Mouse (Mus musculus) neural tube, embryonic 11.5 days (tissue): ENCODE measurements at regions not wholly inside any gene's neighbourhood (a gene's known extent, or its start where the extent isn't known, plus 50 kb on each side); places are given as distances from the start of the nearest gene placed in this dataset.

Experiments used
- ATAC-seq: fragments of 200-750 bp; cut with Nextera tagmentation; 2 replicates; pipeline ENCODE4 v1.8.0; 2017; ENCODE audit warnings: moderate number of reproducible peaks, mild to moderate bottlenecking, moderate TSS enrichment, moderate library complexity; ENCODE audit not compliant: insufficient read depth, low FRiP score, low TSS enrichment
- DNase-seq: peaks from one replicate; pipeline ENCODE4 v3.0.0-alpha.2; 2015; ENCODE audit warnings: low spot score
- H3K27ac ChIP-seq: fragments of 300-500 bp; sonication (generic); 2 replicates; pipeline ENCODE4 v1.5.1; 2014; ENCODE audit warnings: low read depth, mild to moderate bottlenecking, low read length
- H3K27me3 ChIP-seq: fragments of 300-500 bp; sonication (generic); 2 replicates; pipeline ENCODE4 v1.6.1; 2014; ENCODE audit warnings: mild to moderate bottlenecking, low read length, mixed read lengths; ENCODE audit not compliant: control insufficient read depth, insufficient read depth
- H3K36me3 ChIP-seq: fragments of 300-500 bp; sonication (generic); 2 replicates; pipeline ENCODE4 v1.6.1; 2014; ENCODE audit warnings: mild to moderate bottlenecking, low read length, moderate library complexity, mixed read lengths; ENCODE audit not compliant: control insufficient read depth, insufficient read depth
- H3K4me1 ChIP-seq: fragments of 300-500 bp; sonication (generic); 2 replicates; pipeline ENCODE4 v1.6.1; 2014; ENCODE audit warnings: low read length, mixed read lengths; ENCODE audit not compliant: control insufficient read depth, insufficient read depth
- H3K4me2 ChIP-seq: fragments of 300-500 bp; sonication (generic); 2 replicates; pipeline ENCODE4 v1.6.1; 2014; ENCODE audit warnings: low read depth, mild to moderate bottlenecking, moderate library complexity
- H3K4me3 ChIP-seq: fragments of 300-500 bp; sonication (generic); 2 replicates; pipeline ENCODE4 v1.5.1; 2014; ENCODE audit warnings: low read depth, low read length
- H3K9ac ChIP-seq: fragments of 300-500 bp; sonication (generic); 2 replicates; pipeline ENCODE4 v1.6.1; 2014; ENCODE audit warnings: mild to moderate bottlenecking, low read length
- H3K9me3 ChIP-seq: fragments of 300-500 bp; sonication (generic); 2 replicates; pipeline ENCODE4 v1.6.1; 2016; ENCODE audit warnings: low read length; ENCODE audit not compliant: control insufficient read depth
- WGBS: fragments of 180-500 bp; shearing (Covaris S2); extraction: QIAGEN DNeasy Blood & Tissue Kit; methylation state at CpG from one replicate; pipeline ENCODE4 v1.1.7; 2014; 5-methylcytosine and 5-hydroxymethylcytosine counted together

GRCm38 (mm10) chr5:125915857-125916256 lies 384.3 kb downstream of the Tmem132b start:
- no peak overlapping the region for H3K4me3 ChIP-seq
- WGBS, result 88% methylated on average over 4 of the region's 4 CpGs
- no peak overlapping the region for H3K4me2 ChIP-seq
- H3K36me3 ChIP-seq, result no peaks in the 10 kb centered on the region
- no peaks in the 10 kb centered on the region for H3K4me1 ChIP-seq
- H3K9me3 ChIP-seq, result no peaks in the 10 kb centered on the region
- H3K27me3 ChIP-seq, result no peaks in the 10 kb centered on the region
- H3K9ac ChIP-seq, result no peak overlapping the region
- no peak for ATAC-seq
- DNase-seq, result no peak
- H3K27ac ChIP-seq, result no peak overlapping the region

GRCm38 (mm10) chr5:125920965-125921364 lies 389.4 kb downstream of the Tmem132b start:
- DNase-seq, result no peak
- Histone ChIP-seq H3K36me3 (no peaks in the 10 kb centered on the region), H3K9ac (no peak overlapping the region), H3K27me3 (peaks cover 8% of the 10 kb centered on the region; the same call in 1 of the 2 replicates), H3K9me3 (no peaks in the 10 kb centered on the region), H3K4me3 (no peak overlapping the region), H3K4me2 (no peak overlapping the region), H3K4me1 (no peaks in the 10 kb centered on the region), H3K27ac (no peak overlapping the region)
- 37% methylated on average over 11 of the region's 11 CpGs for WGBS
- no peak for ATAC-seq

DNA sequence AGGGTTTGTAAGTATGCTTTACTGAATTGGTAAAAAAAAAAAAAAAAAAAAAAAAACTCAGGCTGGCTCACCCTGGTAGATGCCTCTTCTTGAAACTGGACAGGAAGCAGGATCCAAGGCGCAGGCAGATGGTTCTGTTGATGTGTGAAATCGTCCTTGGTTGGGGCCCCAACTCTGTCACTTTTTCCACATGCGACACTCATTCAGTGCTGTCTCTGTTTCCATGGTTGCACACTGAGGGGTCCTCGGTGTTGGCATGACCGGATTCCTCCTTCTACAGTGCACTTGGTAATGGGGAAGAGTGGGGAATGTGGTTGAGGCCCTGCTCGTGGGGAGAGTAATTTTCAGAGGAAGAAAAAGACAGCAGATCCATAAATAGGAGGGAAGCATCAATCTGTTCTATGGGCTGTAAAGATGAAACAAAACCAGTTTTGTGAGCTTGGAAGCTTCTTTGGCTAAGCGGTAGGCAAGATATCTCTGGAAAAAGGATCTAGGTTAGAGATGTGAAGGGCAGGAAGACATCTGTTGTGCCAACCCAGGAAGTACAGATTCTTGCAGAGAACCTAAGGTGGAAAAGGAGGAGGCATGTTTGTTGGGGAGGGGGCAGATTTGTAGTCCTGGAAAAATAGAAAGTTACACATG lies 394.4 kb downstream of the Tmem132b start:
- peaks cover 12% of the 10 kb centered on the region; the same call in 1 of the 2 replicates for H3K27me3 ChIP-seq
- H3K4me2 ChIP-seq, result no peak overlapping the region
- WGBS, result 54% methylated on average over 7 of the region's 7 CpGs
- no peak overlapping the region for H3K27ac ChIP-seq
- no peaks in the 10 kb centered on the region for H3K4me1 ChIP-seq
- DNase-seq, result peak; percentile 30
- H3K36me3 ChIP-seq, result no peaks in the 10 kb centered on the region
- no peaks in the 10 kb centered on the region for H3K9me3 ChIP-seq
- no peak for ATAC-seq
- no peak overlapping the region for H3K4me3 ChIP-seq
- no peak overlapping the region for H3K9ac ChIP-seq

- no peak overlapping the region for H3K9ac ChIP-seq
- 0 out of 2 replicates have a peak, but pooled peaks cover under 1% of the 10 kb centered on the region for H3K27me3 ChIP-seq
- DNase-seq (no peak), ATAC-seq (no peak)
- no peak overlapping the region for H3K4me2 ChIP-seq
- no peak overlapping the region for H3K27ac ChIP-seq
- H3K4me3 ChIP-seq, result no peak overlapping the region
- H3K36me3 ChIP-seq, result no peaks in the 10 kb centered on the region
- H3K4me1 ChIP-seq, result no peaks in the 10 kb centered on the region
- WGBS, result 90% methylated on average over 4 of the region's 4 CpGs
- no peaks in the 10 kb centered on the region for H3K9me3 ChIP-seq
Measured at GRCm38 (mm10) chr5:125931502-125931901, 399.9 kb downstream of the Tmem132b start.

- ATAC-seq (no peak), DNase-seq (no peak)
- H3K4me1 ChIP-seq, result no peaks in the 10 kb centered on the region
- WGBS, result 85% methylated on average over 3 of the region's 3 CpGs
- no peak overlapping the region for H3K4me2 ChIP-seq
- no peaks in the 10 kb centered on the region for H3K9me3 ChIP-seq
- H3K27me3 ChIP-seq, result no peaks in the 10 kb centered on the region
- no peak overlapping the region for H3K4me3 ChIP-seq
- H3K9ac ChIP-seq, result no peak overlapping the region
- H3K27ac ChIP-seq, result no peak overlapping the region
- no peaks in the 10 kb centered on the region for H3K36me3 ChIP-seq
Measured at GRCm38 (mm10) chr5:125939416-125939815, 407.8 kb downstream of the Tmem132b start.

DNA sequence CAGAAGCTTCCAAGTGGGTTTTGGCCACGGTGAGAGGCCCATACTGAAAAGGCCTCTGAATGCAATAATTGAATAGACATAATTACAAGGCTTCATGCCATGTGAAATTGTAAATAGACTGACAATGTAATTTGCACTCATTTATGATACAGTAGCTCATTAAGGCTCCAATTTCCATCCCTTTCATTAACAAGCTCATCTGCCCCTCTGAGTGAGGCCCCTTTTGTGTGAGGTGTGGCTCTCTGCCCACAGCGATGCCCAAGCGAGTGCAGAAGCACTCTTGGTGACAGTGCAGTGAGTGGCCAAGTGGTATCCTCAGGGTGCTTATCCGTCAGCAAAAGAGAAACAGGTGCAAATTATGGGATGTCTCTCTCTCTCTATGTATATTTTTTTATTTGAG lies 415.2 kb downstream of the Tmem132b start:
- no peak overlapping the region for H3K27ac ChIP-seq
- WGBS, result 82% methylated on average over 4 of the region's 4 CpGs

GRCm38 (mm10) chr5:125951641-125952040 lies 420.1 kb downstream of the Tmem132b start:
- Histone ChIP-seq H3K9me3 (no peaks in the 10 kb centered on the region), H3K9ac (no peak overlapping the region), H3K4me3 (no peak overlapping the region), H3K36me3 (no peaks in the 10 kb centered on the region), H3K4me2 (no peak overlapping the region), H3K27me3 (no peaks in the 10 kb centered on the region), H3K27ac (no peak overlapping the region), H3K4me1 (no peaks in the 10 kb centered on the region)
- no peak for DNase-seq
- ATAC-seq, result no peak
- 59% methylated on average over 6 of the region's 6 CpGs for WGBS

More for the DNA sequence above, 415.2 kb downstream of the Tmem132b start:
- Histone ChIP-seq H3K4me3 (no peak overlapping the region), H3K4me1 (no peaks in the 10 kb centered on the region), H3K4me2 (no peak overlapping the region), H3K9me3 (no peaks in the 10 kb centered on the region), H3K36me3 (no peaks in the 10 kb centered on the region), H3K27me3 (no peaks in the 10 kb centered on the region), H3K9ac (no peak overlapping the region)
- DNase-seq (no peak), ATAC-seq (no peak)

DNA sequence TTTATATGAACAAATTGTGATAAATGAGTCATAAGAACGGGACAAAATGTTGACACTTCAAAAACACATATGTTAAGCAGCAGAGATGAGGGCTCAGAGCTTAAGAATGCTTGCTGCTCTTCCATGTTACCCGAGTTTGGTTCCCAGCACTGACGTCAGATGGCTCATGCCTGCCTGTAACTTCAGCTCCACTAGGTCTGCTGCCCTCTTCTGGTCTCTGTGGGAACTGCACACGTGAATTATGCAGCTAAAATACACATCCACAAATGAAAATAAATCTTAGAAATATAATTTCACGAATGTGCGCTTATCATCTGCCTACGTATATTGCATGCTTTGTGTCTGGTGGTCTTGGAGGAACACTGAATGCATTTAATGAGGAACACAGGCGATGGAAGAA lies 432.5 kb downstream of the Tmem132b start:
- ATAC-seq, result no peak
- no peak overlapping the region for H3K9ac ChIP-seq
- H3K27me3 ChIP-seq, result no peaks in the 10 kb centered on the region
- H3K27ac ChIP-seq, result no peak overlapping the region
- H3K36me3 ChIP-seq, result no peaks in the 10 kb centered on the region
- 69% methylated on average over 8 of the region's 8 CpGs for WGBS
- no peak overlapping the region for H3K4me2 ChIP-seq
- H3K9me3 ChIP-seq, result no peaks in the 10 kb centered on the region
- H3K4me3 ChIP-seq, result no peak overlapping the region
- no peak for DNase-seq
- no peaks in the 10 kb centered on the region for H3K4me1 ChIP-seq

GRCm38 (mm10) chr5:125968151-125968550 lies 436.6 kb downstream of the Tmem132b start:
- Histone ChIP-seq H3K9ac (no peak overlapping the region), H3K36me3 (no peaks in the 10 kb centered on the region; the same call in 1 of the 2 replicates), H3K27me3 (no peaks in the 10 kb centered on the region), H3K27ac (no peak overlapping the region), H3K9me3 (no peaks in the 10 kb centered on the region), H3K4me3 (no peak overlapping the region), H3K4me2 (no peak overlapping the region), H3K4me1 (no peaks in the 10 kb centered on the region)
- WGBS, result 57% methylated on average over 4 of the region's 4 CpGs
- ATAC-seq (no peak), DNase-seq (no peak)
